Mouse (Mus musculus): ENCODE measurements around the gene Tcf7l2.

The Tcf7l2 gene

GRCm38 (mm10) chr19:55794194-55794945 is 52.8 kb downstream of the Tcf7l2 start:
- DNase-seq (ENCODE audit: low read depth, low spot score), result no peak

DNA sequence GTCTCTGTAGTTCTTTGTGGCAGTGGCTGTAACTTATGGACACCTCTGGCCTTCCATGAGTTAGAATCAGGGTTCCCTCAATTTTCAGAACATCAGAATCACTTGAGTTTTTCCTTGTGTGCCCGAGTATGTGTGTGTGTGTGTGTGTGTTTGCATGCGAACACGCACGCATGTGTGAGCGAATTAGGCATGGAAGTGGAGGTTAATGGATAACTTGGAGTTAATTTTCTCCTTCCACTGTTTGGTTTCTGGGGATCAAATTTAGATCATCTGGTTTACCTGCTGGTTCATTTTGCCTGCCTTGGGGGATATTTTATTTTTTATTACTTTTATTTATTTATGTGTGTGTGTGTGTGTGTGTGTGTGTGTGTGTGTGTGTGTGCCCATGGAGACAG is 53.3 kb downstream of the Tcf7l2 start:
- no peak for DNase-seq (ENCODE audit: low read depth, low spot score)

DNA sequence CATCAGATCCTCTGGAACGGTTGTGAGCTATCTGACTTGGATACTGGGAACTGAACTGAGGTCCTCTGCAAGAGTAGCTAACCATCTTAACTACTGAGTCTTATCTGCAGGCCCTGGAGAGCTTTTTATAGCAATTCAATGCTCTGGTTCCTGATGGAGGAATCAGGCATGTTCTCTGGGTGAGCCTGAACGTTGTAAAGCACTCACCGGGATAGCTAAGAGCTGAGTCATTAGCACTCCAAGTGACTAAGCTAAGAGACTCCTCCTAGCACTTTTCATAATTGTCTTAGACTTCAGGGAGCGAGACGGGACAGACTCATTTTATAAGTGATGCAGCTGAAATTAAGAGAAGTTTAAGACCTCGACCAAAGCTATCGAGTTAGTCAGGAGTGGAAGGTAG is 53.7 kb downstream of the Tcf7l2 start:
- no peak for DNase-seq (ENCODE audit: low read depth, low spot score)

DNA sequence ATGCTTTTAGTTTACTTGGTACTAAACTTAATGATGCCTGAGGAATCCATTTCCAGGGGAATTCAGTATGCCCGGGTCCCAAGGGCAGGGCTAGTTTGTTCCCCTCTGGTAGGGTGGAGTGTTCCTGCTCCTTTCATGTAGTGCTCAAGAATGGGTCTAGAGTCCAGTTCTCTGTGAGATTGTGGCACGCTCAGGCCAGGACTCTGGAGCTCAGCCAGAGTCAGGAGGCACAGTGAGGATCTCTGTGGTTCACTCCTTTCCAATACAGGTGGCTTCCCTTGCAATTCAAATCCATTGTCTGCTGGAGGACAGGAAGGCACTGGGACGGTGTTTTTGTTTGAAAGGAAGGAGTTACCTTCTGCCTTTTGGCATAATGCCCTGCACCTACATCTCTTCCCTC is 56.2 kb downstream of the Tcf7l2 start:
- DNase-seq (ENCODE audit: low read depth, low spot score), result no peak

- DNase-seq (ENCODE audit: low read depth, low spot score), result no peak
Observed at GRCm38 (mm10) chr19:55799411-55799810, 57.8 kb downstream of the Tcf7l2 start.

DNA sequence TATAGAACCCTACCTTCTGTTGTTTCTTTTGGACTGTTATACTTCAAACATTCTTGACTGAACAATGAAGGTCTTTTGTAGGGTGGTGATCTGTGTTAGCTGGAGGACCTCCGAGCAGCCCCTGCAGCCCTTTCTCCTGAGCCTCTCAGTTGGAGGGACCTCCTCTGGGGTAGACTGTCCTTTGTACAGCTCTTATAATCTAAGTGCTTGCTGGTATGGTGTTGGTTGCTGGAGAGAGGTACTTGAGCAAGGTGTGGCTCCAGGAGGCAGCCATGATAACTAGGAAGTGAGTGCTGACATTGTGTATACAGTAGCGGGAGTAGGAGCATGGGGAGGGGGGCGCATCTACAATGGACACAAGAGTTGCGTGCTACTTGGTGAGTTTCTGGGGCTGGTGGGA is 58.4 kb downstream of the Tcf7l2 start:
- DNase-seq (ENCODE audit: low read depth, low spot score), result no peak

DNA sequence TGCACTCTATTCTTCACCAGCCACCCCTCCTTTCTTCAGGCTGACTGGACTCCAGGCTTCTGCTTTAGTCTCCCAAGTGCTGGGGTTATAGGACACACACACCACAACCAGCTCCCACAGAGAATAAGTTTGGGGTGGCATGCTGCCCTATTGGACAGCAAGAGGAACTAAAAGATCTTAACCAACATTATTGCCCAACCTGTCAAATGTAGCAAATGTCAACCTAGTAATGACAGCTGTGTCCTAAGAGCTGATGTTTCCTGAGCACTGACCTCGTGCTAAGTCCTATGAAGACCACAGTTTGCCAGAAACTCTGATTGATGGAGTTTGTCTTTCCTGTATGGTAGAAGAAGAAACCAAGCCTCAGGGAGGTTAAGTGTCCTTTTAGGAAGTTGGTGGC is 61.5 kb downstream of the Tcf7l2 start:
- no peak for DNase-seq (ENCODE audit: low read depth, low spot score)

DNA sequence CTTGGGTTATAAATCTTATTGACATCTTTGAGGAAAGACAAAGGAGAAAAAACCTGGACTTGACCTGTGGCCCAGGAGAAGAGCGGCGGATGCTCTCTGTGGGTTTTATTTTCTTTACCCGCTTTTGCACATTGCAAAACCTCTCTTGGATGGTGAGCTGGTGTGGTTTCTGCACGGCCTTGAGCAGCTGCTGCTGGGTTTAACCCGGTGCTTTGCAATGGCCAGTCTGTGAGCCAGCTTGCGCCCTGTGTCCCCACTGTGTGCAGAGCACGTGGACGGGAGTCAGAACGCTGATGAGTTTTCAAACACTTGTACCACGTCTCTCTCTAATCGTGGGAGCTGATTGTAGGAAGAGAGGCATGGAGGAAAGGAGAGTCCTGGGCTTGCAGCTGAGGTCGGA is 62.2 kb downstream of the Tcf7l2 start:
- DNase-seq (ENCODE audit: low read depth, low spot score), result no peak

- no peak for DNase-seq (ENCODE audit: low read depth, low spot score)
Observed at GRCm38 (mm10) chr19:55804795-55805194, 63.2 kb downstream of the Tcf7l2 start.

DNA sequence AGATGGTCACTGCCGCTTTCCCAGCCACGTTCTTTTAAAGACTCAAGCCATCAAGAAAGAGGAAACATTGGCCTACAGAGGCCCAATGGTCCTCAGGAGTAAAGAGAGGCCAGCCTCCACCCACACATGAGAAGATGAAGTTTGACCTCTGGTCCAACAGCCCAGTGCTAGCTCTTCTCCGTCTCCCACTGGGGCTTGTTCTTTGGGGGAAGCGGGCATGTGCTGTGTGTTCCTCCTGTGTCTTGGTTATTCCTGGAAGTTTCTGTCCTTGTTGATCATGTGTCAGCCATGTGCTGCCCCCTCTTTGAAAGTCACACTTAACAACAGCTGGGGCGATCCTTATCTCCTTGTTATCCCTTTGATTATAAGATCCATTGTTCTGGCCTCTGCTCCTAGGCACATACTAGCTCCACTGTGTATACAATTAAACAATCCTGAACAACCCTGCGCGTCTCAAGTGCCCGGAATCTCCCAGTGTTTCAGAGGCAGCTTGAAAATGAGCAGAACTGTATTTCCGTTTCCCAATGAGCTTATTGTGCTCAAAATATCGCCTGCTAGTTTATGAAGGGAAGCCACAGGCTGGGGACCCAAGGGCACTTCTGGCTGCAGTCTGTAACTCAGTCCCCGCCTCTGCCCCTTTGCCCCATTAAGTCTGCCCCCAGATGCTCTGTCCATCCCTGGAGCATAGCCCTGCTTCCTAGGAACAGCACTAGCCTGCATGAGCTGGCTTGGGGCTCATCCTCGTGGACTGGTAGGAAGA is 65.0 kb downstream of the Tcf7l2 start:
- DNase-seq (ENCODE audit: low read depth, low spot score), result no peak

- no peak for DNase-seq (ENCODE audit: low read depth, low spot score)
Observed at GRCm38 (mm10) chr19:55807194-55808053, 65.8 kb downstream of the Tcf7l2 start.

DNA sequence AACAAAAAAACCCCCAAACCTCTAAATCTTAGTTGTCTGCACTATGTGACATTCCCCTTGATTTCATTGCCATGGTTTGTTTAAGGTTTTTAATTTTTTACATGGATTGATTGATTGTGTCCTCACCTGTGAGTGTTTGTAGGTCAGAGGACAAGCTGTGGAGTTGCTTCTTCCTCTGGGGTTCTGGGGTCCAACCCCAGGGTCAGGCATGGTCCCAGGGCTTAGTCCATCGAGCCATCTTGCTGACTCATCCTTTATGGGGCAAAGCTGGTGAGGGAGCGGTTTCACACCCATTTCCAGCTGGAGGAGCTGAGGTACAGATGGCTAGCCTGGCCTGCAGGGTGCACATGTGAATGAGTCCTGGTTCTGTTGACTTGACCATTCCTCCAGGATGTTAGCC is 66.7 kb downstream of the Tcf7l2 start:
- no peak for DNase-seq (ENCODE audit: low read depth, low spot score)

DNA sequence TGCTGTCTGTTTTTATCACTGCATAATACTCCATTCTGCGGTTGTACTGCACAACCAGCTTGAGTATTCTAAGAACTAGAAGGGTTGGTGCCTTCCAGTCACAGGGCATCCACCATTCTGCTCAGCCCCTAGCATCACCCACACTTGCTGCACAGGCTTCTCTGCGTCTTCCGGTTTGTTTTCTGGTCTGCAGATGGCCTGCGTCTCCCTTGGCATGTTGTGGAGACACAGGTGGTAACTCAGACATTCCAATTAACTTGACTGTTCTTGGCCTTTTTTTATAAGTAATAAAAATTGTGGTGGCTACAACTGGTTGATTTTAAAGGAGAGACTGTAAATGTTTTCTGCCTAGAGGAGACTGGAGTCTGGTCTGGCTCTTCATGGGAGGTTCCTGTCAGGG is 67.9 kb downstream of the Tcf7l2 start:
- DNase-seq (ENCODE audit: low read depth, low spot score), result no peak

DNA sequence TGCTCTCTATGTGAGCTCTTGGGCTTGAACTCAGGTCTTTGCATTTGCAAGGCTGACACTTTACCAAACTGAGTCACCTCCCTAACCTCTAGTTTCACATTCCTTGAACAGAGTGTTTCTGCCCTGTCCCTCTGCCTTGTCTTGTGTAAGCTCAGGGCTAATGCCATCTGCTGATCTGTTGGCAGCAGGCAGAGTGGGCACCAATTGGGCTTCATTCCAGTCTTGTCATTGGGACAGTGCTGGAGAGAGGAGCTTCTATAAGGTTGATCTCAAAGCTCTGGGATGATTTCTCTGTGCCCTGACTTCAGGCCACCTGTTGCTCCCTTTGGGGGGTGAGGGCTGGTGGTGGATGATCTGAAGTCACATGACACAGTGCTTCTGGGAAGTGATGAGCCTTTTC is 70.6 kb downstream of the Tcf7l2 start:
- DNase-seq (ENCODE audit: low read depth, low spot score), result no peak

GRCm38 (mm10) chr19:55815010-55815790 is 73.6 kb downstream of the Tcf7l2 start:
- no peak for DNase-seq (ENCODE audit: low read depth, low spot score)

GRCm38 (mm10) chr19:55816974-55817373 is 75.4 kb downstream of the Tcf7l2 start:
- DNase-seq (ENCODE audit: low read depth, low spot score), result no peak

DNA sequence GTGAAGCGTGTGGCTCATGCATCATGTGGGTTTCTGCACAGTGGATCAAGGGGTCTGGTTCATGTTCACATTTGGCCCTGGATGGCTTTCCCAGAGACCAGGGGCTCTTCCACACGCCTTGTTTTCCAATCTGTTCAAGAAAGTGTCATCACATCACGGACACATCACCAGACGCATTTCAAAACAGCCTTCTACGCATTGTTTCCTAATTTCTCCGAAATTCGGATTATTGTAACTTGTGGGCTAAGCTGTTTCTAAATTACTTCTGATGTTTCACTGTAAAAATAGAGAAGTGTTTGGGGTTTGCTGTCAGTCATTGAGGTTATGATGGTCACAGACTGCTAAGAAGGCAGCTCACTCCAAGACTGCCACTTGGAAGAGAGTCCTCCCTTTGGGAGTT is 78.6 kb downstream of the Tcf7l2 start:
- DNase-seq (ENCODE audit: low read depth, low spot score), result no peak

GRCm38 (mm10) chr19:55825001-55825827 is 83.6 kb downstream of the Tcf7l2 start:
- no peak for DNase-seq (ENCODE audit: low read depth, low spot score)

DNA sequence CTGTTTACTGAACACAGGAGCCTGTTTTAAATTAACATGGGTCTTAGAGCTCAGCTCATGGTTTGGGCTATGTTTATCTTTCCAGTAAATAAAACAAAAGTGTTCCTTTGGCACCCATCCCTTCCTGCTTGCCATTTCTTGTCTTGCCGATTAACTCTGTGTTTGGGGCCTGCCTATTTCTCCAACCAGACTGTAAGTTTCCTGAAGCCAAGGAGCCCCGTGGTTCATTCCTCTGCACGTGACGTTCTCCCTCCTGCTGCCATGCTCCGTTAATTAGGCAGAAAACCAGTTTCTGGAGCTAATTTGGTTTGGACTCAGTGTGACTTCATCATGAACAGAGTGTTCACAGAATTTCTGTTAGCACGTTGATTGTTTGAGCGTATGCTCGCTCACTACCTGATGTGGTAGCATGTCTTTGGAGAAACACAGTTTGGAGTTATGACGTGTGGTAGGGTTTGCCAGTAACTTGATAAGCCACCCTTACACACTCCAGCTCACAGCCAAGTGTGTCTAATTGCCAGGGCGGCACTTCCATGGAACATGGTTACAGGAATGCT is 84.4 kb downstream of the Tcf7l2 start:
- DNase-seq (ENCODE audit: low read depth, low spot score), result no peak

GRCm38 (mm10) chr19:55827613-55828259 is 86.1 kb downstream of the Tcf7l2 start:
- no peak for DNase-seq (ENCODE audit: low read depth, low spot score)

Data from telencephalon, adult 2 months (tissue).